Mouse (Mus musculus): Measurements from ENCODE around the gene Hmcn2. TPM values are rescaled to one million over a fixed set of nuclear protein-coding genes. Genes with fewer than 3 reads are reported as not detected.

Gene Hmcn2
- polyA plus RNA-seq, 1 experiment = 16.8 TPM

DNA sequence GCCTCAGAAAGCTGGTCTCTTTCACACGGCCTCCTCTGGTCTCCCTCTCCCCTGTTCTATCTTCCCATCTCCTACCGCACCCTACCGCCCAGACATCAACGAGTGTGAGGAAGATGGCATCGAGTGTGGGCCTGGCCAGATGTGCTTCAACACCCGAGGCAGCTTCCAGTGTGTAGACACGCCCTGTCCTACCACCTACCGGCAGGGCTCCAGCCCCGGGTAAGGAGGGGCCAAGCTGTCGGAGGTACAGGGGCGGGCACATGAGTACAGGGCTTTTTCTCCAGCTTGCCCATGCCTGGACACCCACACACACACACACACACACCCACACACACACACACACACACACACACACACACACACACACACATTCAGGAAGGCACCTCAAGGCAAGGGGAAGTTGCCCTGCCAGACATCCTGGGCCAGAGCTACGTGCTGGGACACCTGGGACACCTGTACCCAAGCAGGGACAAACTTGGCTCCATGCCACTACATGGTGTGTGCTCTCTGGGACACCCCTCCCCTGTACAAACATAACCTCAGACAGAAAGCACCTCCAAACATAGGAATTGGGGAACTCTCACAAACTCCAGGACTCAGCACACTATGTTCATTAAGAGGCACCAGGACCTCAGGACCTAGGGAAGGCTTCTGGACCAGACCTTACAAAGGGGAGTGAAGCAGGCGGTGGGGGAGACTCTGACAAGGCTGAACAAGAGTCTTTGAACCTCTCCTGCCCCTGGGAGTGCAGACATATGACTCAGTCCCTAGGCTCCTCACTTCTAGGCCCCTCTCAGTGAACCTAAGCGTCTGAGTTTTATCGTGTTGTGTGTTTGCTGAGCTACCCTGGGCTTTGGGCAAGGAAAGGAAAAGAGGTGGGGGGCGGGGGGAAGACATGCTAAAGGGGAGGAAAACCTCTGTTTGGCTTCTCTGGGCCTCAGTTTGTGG lies 145.0 kb downstream of the Hmcn2 start:
- Histone ChIP-seq H3K4me3 (replicated peaks; ENCODE audit: extremely low read depth, low read depth, low read length) (no peak overlapping the region), H3K4me1 (ENCODE audit: control insufficient read depth, insufficient read depth, low read length) (peaks cover 5% of the 10 kb centered on the region)
- DNase-seq = no peak
- WGBS = 40% methylated on average over 16 of the region's 16 CpGs
- no peak for TF ChIP-seq CTCF (IDR thresholded peaks at IDR 0.05; ENCODE audit: insufficient read depth, low read length)
- TF ChIP-seq POLR2A (IDR thresholded peaks at IDR 0.05; ENCODE audit: borderline replicate concordance, extremely low read depth, low read depth, low read length) = no peak

DNA sequence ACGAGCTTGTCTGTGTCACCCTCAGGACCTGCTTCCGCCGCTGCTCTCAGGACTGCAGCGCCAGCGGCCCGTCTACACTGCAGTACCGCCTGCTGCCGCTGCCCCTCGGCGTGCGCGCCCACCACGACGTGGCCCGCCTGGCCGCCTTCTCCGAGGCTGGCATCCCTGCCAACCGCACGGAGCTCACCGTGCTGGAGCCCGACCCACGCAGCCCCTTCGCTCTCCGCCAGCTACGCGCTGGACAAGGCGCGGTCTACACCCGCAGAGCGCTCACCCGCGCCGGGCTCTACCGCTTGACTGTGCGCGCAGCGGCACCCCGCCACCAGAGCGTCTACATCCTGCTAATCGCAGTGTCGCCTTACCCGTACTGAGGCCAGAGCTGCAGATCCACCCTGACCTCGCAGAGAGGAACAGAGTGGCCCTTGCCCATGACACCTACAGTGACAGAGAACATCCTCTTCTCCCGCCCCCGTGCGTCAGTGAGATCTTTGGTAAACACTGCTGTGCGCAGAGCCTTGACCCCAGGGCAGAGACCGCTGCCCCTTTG lies 145.9 kb downstream of the Hmcn2 start:
- 3% methylated on average over 48 of the region's 48 CpGs for WGBS

DNA sequence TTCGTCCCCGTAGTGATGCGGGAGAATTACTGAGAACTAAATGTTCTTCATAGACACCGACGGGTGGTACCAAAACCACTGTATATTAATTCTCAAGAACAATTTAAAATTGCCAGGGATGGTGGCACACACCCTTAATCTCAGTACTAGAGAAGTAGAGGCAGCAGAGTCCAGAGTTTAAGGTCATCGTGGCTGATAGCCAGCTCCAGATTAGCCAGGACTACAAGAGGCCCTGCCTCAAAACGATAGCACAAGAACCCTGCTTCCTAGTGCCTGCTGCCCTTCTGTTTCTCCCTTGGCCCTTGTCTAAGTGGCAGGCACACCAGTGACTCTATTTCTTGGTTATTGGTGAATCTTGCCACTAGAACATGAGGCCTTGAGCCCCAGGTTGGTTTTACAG lies 146.7 kb downstream of the Hmcn2 start:
- 80% methylated on average over 7 of the region's 7 CpGs for WGBS
- H3K4me3 ChIP-seq (replicated peaks; ENCODE audit: extremely low read depth, low read depth, low read length) = no peak overlapping the region
- peaks cover 5% of the 10 kb centered on the region for H3K4me1 ChIP-seq (ENCODE audit: control insufficient read depth, insufficient read depth, low read length)
- no peak for DNase-seq
- TF ChIP-seq CTCF (IDR thresholded peaks at IDR 0.05; ENCODE audit: insufficient read depth, low read length) (no peak), POLR2A (IDR thresholded peaks at IDR 0.05; ENCODE audit: borderline replicate concordance, extremely low read depth, low read depth, low read length) (no peak)

More for the DNA sequence above, 145.9 kb downstream of the Hmcn2 start:
- peak overlapping the region; percentile 36 for H3K4me3 ChIP-seq (replicated peaks; ENCODE audit: extremely low read depth, low read depth, low read length)
- no peak for TF ChIP-seq CTCF (IDR thresholded peaks at IDR 0.05; ENCODE audit: insufficient read depth, low read length)
- TF ChIP-seq POLR2A (IDR thresholded peaks at IDR 0.05; ENCODE audit: borderline replicate concordance, extremely low read depth, low read depth, low read length) = no peak
- no peak for DNase-seq
- H3K4me1 ChIP-seq (ENCODE audit: control insufficient read depth, insufficient read depth, low read length) = peaks cover 5% of the 10 kb centered on the region

DNA sequence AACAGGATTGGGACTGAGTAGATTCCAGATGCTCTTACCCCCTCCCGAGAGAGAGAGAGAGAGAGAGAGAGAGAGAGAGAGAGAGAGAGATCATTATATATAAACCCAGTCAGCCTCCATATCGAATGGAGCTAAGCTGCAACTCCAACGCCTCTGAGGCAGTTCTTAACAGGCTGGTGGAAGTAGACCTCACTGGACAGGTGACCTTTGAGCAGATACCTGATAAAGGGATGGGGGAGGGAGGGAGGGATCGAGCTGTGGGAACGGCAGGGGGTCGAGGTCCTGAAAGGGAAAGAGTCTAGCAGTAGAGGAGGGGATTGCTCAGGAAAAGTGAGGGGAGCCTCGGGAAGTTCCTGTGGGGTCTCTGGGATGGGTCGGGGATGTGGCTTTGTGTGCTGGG lies 147.8 kb downstream of the Hmcn2 start:
- no peak for DNase-seq
- WGBS = 42% methylated on average over 8 of the region's 8 CpGs
- no peak overlapping the region for H3K4me3 ChIP-seq (replicated peaks; ENCODE audit: extremely low read depth, low read depth, low read length)
- no peak for TF ChIP-seq POLR2A (IDR thresholded peaks at IDR 0.05; ENCODE audit: borderline replicate concordance, extremely low read depth, low read depth, low read length)
- TF ChIP-seq CTCF (IDR thresholded peaks at IDR 0.05; ENCODE audit: insufficient read depth, low read length) = no peak
- peaks cover 5% of the 10 kb centered on the region for H3K4me1 ChIP-seq (ENCODE audit: control insufficient read depth, insufficient read depth, low read length)

DNA sequence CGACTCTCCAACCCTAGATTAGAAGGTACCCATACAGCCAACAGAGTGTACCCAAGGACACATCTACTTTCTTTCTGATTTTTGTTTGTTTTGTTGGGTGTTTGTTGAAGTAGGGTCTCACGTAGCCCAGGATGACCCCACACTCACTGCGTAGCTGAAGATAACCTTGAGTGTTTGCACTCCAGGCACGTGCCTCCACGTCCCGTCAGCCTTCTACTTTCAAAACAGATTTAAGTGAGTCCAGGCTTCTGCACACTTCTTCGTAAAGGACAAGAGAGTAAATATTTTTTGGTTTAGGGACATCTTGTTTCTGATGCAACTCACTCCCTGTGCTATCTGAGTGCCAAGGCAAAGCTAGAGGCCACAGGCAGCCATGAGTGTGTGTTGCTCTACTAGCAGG lies 149.0 kb downstream of the Hmcn2 start:
- Histone ChIP-seq H3K4me1 (ENCODE audit: control insufficient read depth, insufficient read depth, low read length) (peaks cover 5% of the 10 kb centered on the region), H3K4me3 (replicated peaks; ENCODE audit: extremely low read depth, low read depth, low read length) (no peak overlapping the region)
- DNase-seq = no peak
- TF ChIP-seq POLR2A (IDR thresholded peaks at IDR 0.05; ENCODE audit: borderline replicate concordance, extremely low read depth, low read depth, low read length) (no peak), CTCF (IDR thresholded peaks at IDR 0.05; ENCODE audit: insufficient read depth, low read length) (no peak)
- 56% methylated on average over 7 of the region's 7 CpGs for WGBS

DNA sequence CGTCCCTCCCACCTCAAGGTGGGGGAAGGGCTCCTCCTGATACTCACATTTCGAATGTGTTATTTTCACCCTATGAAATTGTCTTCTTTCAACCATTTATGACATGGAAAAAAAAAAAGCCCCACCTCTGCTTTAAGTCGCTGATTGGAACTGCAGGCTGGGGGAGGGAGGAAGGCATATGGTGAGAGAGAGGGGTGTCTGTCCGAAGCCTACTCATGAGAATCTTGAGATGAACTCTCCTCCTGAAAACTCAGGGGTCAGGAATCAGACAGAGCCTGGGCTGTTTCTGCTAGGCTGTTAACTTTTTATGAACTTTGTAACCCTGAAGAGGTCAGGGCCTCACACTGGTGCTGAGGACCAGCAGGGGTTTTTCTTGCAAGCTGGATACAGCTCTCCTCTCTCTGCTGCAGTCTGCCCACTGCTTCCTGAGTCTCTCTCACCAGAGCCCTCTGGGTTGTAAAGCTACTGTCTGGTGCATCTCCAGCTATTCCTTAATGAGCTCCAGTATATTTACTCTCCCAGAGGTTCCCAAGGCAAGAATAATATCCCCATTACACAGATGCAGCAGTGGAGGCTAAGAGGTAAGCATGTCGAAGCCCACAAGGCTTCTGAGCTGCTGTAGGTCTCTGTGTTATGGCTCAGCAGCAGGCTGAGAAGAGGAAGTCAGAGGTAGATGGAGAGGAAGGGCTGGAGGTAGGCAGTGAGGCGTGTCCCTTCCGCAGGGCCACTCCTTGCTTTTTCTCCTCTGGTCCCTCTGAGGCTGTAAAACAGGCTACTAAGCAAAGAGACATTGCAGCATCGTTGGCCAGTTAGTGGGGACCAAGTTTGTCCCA lies 149.7 kb downstream of the Hmcn2 start:
- DNase-seq = no peak
- 46% methylated on average over 8 of the region's 8 CpGs for WGBS
- no peak for TF ChIP-seq POLR2A (IDR thresholded peaks at IDR 0.05; ENCODE audit: borderline replicate concordance, extremely low read depth, low read depth, low read length)
- no peak for TF ChIP-seq CTCF (IDR thresholded peaks at IDR 0.05; ENCODE audit: insufficient read depth, low read length)
- Histone ChIP-seq H3K4me1 (ENCODE audit: control insufficient read depth, insufficient read depth, low read length) (peaks cover 5% of the 10 kb centered on the region), H3K4me3 (replicated peaks; ENCODE audit: extremely low read depth, low read depth, low read length) (no peak overlapping the region)

DNA sequence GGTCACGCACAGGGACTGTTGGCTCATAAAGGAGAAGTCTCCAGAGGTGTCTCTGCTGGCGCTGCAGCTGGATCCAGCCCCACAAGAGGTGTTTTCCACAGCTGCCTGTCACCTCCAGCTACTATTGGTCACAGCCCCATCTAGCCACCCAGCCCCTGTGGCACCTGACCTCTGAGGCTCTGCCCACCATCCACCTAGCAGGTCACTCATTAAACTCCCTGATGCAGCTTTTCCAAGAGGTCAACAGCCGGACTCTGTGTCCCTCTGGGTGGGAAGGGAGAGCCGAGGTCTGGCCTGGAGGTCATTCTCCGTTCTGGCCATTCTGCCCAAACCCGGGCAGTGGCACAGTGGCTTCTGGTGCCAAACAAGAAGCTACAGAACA lies 150.3 kb downstream of the Hmcn2 start:
- no peak for DNase-seq

DNA sequence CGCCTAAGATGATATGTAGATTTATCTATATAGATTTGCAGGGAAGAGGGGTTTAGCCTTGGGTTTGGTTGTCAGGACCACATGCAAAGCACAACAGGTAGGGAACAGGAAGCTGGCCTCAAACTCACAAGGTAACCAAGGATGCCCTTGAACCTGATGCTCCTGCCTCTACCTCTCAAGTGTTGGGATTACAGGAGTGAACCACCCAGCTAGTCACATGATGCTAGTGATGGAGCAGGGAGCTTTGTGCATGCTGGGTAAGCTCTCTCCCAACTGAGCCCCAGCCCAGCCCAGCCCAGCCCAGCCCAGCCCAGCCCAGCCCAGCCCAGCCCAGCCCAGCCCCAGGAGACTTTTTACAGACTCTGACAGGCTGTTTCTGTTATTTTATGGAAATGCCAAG lies 153.2 kb downstream of the Hmcn2 start:
- no peak for TF ChIP-seq POLR2A (IDR thresholded peaks at IDR 0.05; ENCODE audit: borderline replicate concordance, extremely low read depth, low read depth, low read length)
- TF ChIP-seq CTCF (IDR thresholded peaks at IDR 0.05; ENCODE audit: insufficient read depth, low read length) = no peak
- Histone ChIP-seq H3K4me3 (replicated peaks; ENCODE audit: extremely low read depth, low read depth, low read length) (no peak overlapping the region), H3K4me1 (ENCODE audit: control insufficient read depth, insufficient read depth, low read length) (peaks cover 2% of the 10 kb centered on the region; the same call in 1 of the 2 replicates)
- whole genome bisulfite sequencing = 90% methylated on average over 1 of the region's 1 CpGs
- no peak for DNase-seq

More for the DNA sequence above, 150.3 kb downstream of the Hmcn2 start:
- TF ChIP-seq CTCF (IDR thresholded peaks at IDR 0.05; ENCODE audit: insufficient read depth, low read length) (no peak), POLR2A (IDR thresholded peaks at IDR 0.05; ENCODE audit: borderline replicate concordance, extremely low read depth, low read depth, low read length) (no peak)
- H3K4me1 ChIP-seq (ENCODE audit: control insufficient read depth, insufficient read depth, low read length) = peaks cover 5% of the 10 kb centered on the region
- WGBS = 69% methylated on average over 6 of the region's 6 CpGs
- no peak overlapping the region for H3K4me3 ChIP-seq (replicated peaks; ENCODE audit: extremely low read depth, low read depth, low read length)

DNA sequence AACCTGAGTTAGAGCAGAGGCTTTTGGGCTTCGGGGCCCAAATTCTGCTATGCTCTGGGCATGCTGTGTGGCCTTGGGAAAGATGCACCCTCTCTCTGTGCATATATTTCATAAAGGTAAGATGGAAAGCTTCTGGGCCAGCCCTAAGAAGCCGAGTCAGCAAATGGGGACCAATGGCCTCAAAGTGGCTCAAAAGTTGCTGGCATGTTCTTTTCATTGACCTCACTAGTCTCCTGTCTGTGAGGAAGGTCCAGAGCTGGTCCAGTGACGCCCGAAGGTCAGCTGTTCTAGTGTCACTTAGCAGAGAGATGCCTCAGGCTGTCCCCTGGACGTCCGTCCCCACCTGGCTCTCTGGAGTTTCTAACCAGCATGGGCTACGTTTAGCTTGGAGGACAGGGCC lies 154.6 kb downstream of the Hmcn2 start:
- DNase-seq = no peak
- Histone ChIP-seq H3K4me1 (ENCODE audit: control insufficient read depth, insufficient read depth, low read length) (peaks cover 2% of the 10 kb centered on the region; the same call in 1 of the 2 replicates), H3K4me3 (replicated peaks; ENCODE audit: extremely low read depth, low read depth, low read length) (no peak overlapping the region)
- WGBS = 93% methylated on average over 7 of the region's 7 CpGs
- TF ChIP-seq POLR2A (IDR thresholded peaks at IDR 0.05; ENCODE audit: borderline replicate concordance, extremely low read depth, low read depth, low read length) (no peak), CTCF (IDR thresholded peaks at IDR 0.05; ENCODE audit: insufficient read depth, low read length) (no peak)

All from lung, adult 2 months (tissue).